Mouse (Mus musculus): ENCODE data around the gene Clpp. TPM values are rescaled to one million over a fixed set of nuclear protein-coding genes. Genes with fewer than 3 reads are reported as not detected.

Gene Clpp
- polyA plus RNA-seq, 1 experiment from 2014 or later = 165 TPM

GRCm38 (mm10) chr17:57041554-57041953 lies 51.4 kb downstream of the Clpp start, which contains the start of gene Slc25a41:
Gene Slc25a41 (minus strand): TSS chr17:57041654.
- Histone ChIP-seq H3K9ac (no peak within 1 kb of the TSS), H3K27ac (no peak within 1 kb of the TSS), H3K36me3 (peaks cover 11% of the 10 kb centered on the region), H3K9me3 (replicated peaks) (no peaks in the 10 kb centered on the region), H3K4me1 (peaks cover 3% of the 10 kb centered on the region; the same call in 1 of the 2 replicates), H3K4me2 (no peak within 1 kb of the TSS), H3K27me3 (peaks cover 15% of the 10 kb centered on the region), H3K4me3 (replicated peaks) (no peak within 1 kb of the TSS)
- 78% methylated on average over 8 of the region's 8 CpGs for WGBS
- ATAC-seq (replicated peaks; ENCODE audit: low FRiP score) = no peak

Other genes starting within 250 kb of the Clpp start
- 6.5 and 7.1 TPM in 2 replicates for gene Nrtn, start 232.8 kb upstream of the Clpp start, polyA plus RNA-seq (2015; fragmentation: Nextera tagmentation; extraction: Ambion mirVana)
- gene Dus3l, start 225.5 kb upstream of the Clpp start, polyA plus RNA-seq (2015; fragmentation: Nextera tagmentation; extraction: Ambion mirVana) = 46.5 and 54.6 TPM in 2 replicates
- gene Prr22, start 220.1 kb upstream of the Clpp start, polyA plus RNA-seq (2015; fragmentation: Nextera tagmentation; extraction: Ambion mirVana) = 1.7 and 1.8 TPM in 2 replicates
- 3.7 and 4.1 TPM in 2 replicates for gene Rfx2, start 159.3 kb upstream of the Clpp start, polyA plus RNA-seq (2015; fragmentation: Nextera tagmentation; extraction: Ambion mirVana)
- not detected in 2 replicates for gene Acsbg2, start 115.9 kb upstream of the Clpp start, polyA plus RNA-seq (2015; fragmentation: Nextera tagmentation; extraction: Ambion mirVana)
- gene 1700061G19Rik, start 114.8 kb upstream of the Clpp start, polyA plus RNA-seq (2015; fragmentation: Nextera tagmentation; extraction: Ambion mirVana) = 0.27 and 0.30 TPM in 2 replicates
- 54.6 and 57.8 TPM in 2 replicates for gene Mllt1, start 54.9 kb upstream of the Clpp start, polyA plus RNA-seq (2015; fragmentation: Nextera tagmentation; extraction: Ambion mirVana)
- 0.15 TPM in 1 of 2 replicates, not detected in the other for gene Acer1, start 8.2 kb upstream of the Clpp start, polyA plus RNA-seq (2015; fragmentation: Nextera tagmentation; extraction: Ambion mirVana)
- gene Alkbh7, start 7.0 kb downstream of the Clpp start, polyA plus RNA-seq (2015; fragmentation: Nextera tagmentation; extraction: Ambion mirVana) = 55.3 and 56.7 TPM in 2 replicates
- gene Pspn, start 9.7 kb downstream of the Clpp start, polyA plus RNA-seq (2015; fragmentation: Nextera tagmentation; extraction: Ambion mirVana) = 0.87 and 1.3 TPM in 2 replicates
- 64.0 and 70.3 TPM in 2 replicates for gene Gtf2f1, start 21.0 kb downstream of the Clpp start, polyA plus RNA-seq (2015; fragmentation: Nextera tagmentation; extraction: Ambion mirVana)
- gene Gm17949, start 21.2 kb downstream of the Clpp start, polyA plus RNA-seq (2015; fragmentation: Nextera tagmentation; extraction: Ambion mirVana) = 0.30 and 0.37 TPM in 2 replicates
- 46.1 TPM in 2 replicates for gene Khsrp, start 41.2 kb downstream of the Clpp start, polyA plus RNA-seq (2015; fragmentation: Nextera tagmentation; extraction: Ambion mirVana)
- gene Slc25a41, start 51.3 kb downstream of the Clpp start, polyA plus RNA-seq (2015; fragmentation: Nextera tagmentation; extraction: Ambion mirVana) = 0.26 TPM in 1 of 2 replicates, not detected in the other
- 49.9 and 52.7 TPM in 2 replicates for gene Crb3, start 68.8 kb downstream of the Clpp start, polyA plus RNA-seq (2015; fragmentation: Nextera tagmentation; extraction: Ambion mirVana)
- gene Slc25a23, start 69.6 kb downstream of the Clpp start, polyA plus RNA-seq (2015; fragmentation: Nextera tagmentation; extraction: Ambion mirVana) = 11.4 and 12.9 TPM in 2 replicates
- gene Dennd1c, start 88.2 kb downstream of the Clpp start, polyA plus RNA-seq (2015; fragmentation: Nextera tagmentation; extraction: Ambion mirVana) = 4.7 and 6.0 TPM in 2 replicates
- 23.6 and 29.4 TPM in 2 replicates for gene Tubb4a, start 97.5 kb downstream of the Clpp start, polyA plus RNA-seq (2015; fragmentation: Nextera tagmentation; extraction: Ambion mirVana)
- 10.2 and 10.4 TPM in 2 replicates for gene Tnfsf9, start 115.0 kb downstream of the Clpp start, polyA plus RNA-seq (2015; fragmentation: Nextera tagmentation; extraction: Ambion mirVana)
- gene Cd70, start 159.5 kb downstream of the Clpp start, polyA plus RNA-seq (2015; fragmentation: Nextera tagmentation; extraction: Ambion mirVana) = 0.38 TPM in 1 of 2 replicates, not detected in the other
- gene Tnfsf14, start 203.9 kb downstream of the Clpp start, polyA plus RNA-seq (2015; fragmentation: Nextera tagmentation; extraction: Ambion mirVana) = 0.08 TPM in 1 of 2 replicates, not detected in the other
- 2.3 and 5.4 TPM in 2 replicates for gene C3, start 237.8 kb downstream of the Clpp start, polyA plus RNA-seq (2015; fragmentation: Nextera tagmentation; extraction: Ambion mirVana)